ENCODE assay signal across 8 mouse cellular contexts in genomic region chr5:123138953-123139721, GRCm38 (mm10). TPM values are rescaled to one million over a fixed set of nuclear protein-coding genes. Genes with fewer than 3 reads are reported as not detected.
DNase-seq lines count a peak whose midpoint lies in the region; ATAC-seq lines count a peak whose summit lies in the region.

No protein-coding gene starts in this region.

- intact Hi-C loops in left cerebral cortex, postnatal 36 days (cut with DNase I), result no loop called here

- peak; percentile 87 for DNase-seq in layer of hippocampus, adult 11-12 months (ENCODE audit: low spot score)
- DNase-seq in layer of hippocampus, adult 9-10 months (ENCODE audit: low spot score), result no peak
- peak; percentile 57 for DNase-seq in embryo, embryonic 11.5 days (ENCODE audit: low read depth, low spot score)
- peak; percentile 81 to 86 for DNase-seq in gastrocnemius, postnatal 4 days (ENCODE audit: low spot score in 2 of 2)
- DNase-seq in left cerebral cortex, postnatal 36 days (ENCODE audit: low spot score in 2 of 2), result peak; percentile 87
- DNase-seq in mesoderm, embryonic 11.5 days (ENCODE audit: low read depth, low spot score), result peak; percentile 77
- DNase-seq in right cerebral cortex, postnatal 4 days, result peak; percentile 75

- WGBS in intestine, embryonic 15.5 days, result under 1% methylated on average over 39 of the region's 39 CpGs

- peak overlapping the region; percentile 100 for H3K27ac ChIP-seq in intestine, embryonic 15.5 days

- peak overlapping the region; percentile 93 for H3K4me2 ChIP-seq in intestine, embryonic 15.5 days (replicated peaks)

- H3K9ac ChIP-seq in intestine, embryonic 15.5 days, result peak overlapping the region; percentile 98

- no peaks in the 10 kb centered on the region for H3K27me3 ChIP-seq in intestine, embryonic 15.5 days (replicated peaks)

- H3K4me1 ChIP-seq in intestine, embryonic 15.5 days (replicated peaks), result peaks cover 42% of the 10 kb centered on the region

- no peaks in the 10 kb centered on the region for H3K36me3 ChIP-seq in intestine, embryonic 15.5 days

- H3K4me3 ChIP-seq in intestine, embryonic 15.5 days (replicated peaks), result peak overlapping the region; percentile 62

- H3K9me3 ChIP-seq in intestine, embryonic 15.5 days, result no peaks in the 10 kb centered on the region

- no peak for ATAC-seq in intestine, embryonic 15.5 days

RNA-seq across cellular contexts. Expression of gene Setd1b, which starts 2.9 kb away (rescaled TPM):
- total RNA-seq in gastrocnemius, postnatal 4 days (2021), result 10 to 100 TPM; 21.0 to 21.4 TPM
- 7.6 and 8.4 TPM in 2 replicates for polyA plus RNA-seq in intestine, embryonic 15.5 days (2015; fragmentation: Nextera tagmentation; extraction: Ambion mirVana)
- 10 to 100 TPM; 27.9 to 35.0 TPM for total RNA-seq in left cerebral cortex, postnatal 36 days (2021)

RNA-seq across cellular contexts. Expression of gene Rhof, which starts 6.6 kb away (rescaled TPM):
- under 1 TPM; 0.91 to 0.93 TPM for total RNA-seq in gastrocnemius, postnatal 4 days (2021)
- 1.7 and 2.3 TPM in 2 replicates for polyA plus RNA-seq in intestine, embryonic 15.5 days (2015; fragmentation: Nextera tagmentation; extraction: Ambion mirVana)
- 10 to 100 TPM; 51.3 to 53.0 TPM for total RNA-seq in left cerebral cortex, postnatal 36 days (2021)

RNA-seq across cellular contexts. Expression of gene Psmd9, which starts 30.1 kb away (rescaled TPM):
- total RNA-seq in gastrocnemius, postnatal 4 days (2021), result 10 to 100 TPM; 28.3 to 32.2 TPM
- polyA plus RNA-seq in intestine, embryonic 15.5 days (2015; fragmentation: Nextera tagmentation; extraction: Ambion mirVana), result 68.5 and 69.1 TPM in 2 replicates
- 10 to 100 TPM; 28.6 to 29.6 TPM for total RNA-seq in left cerebral cortex, postnatal 36 days (2021)

RNA-seq across cellular contexts. Expression of gene Hpd, which starts 43.4 kb away (rescaled TPM):
- 1 to 10 TPM in 1 of 2 experiments, under 1 TPM in 1; 0.42 to 2.4 TPM for total RNA-seq in gastrocnemius, postnatal 4 days (2021)
- polyA plus RNA-seq in intestine, embryonic 15.5 days (2015; fragmentation: Nextera tagmentation; extraction: Ambion mirVana), result 4.7 and 6.8 TPM in 2 replicates
- not detected for total RNA-seq in left cerebral cortex, postnatal 36 days (2021)

Comparison
In these comparisons a context has a peak if more than half of its experiments do, and no peak if none do; other contexts are left out.
1. RNA of gene Rhof, which starts 6.6 kb away (total RNA-seq): 51.3 to 53.0 TPM in left cerebral cortex, postnatal 36 days; 0.91 to 0.93 TPM in gastrocnemius, postnatal 4 days; every median in the first group is over 10 times any median in the second.